Mouse (Mus musculus): ENCODE measurements around the gene Twnk.

The Twnk gene

GRCm38 (mm10) chr19:45048644-45049365 lies 43.3 kb downstream of the Twnk start:
- peak; percentile 58 for DNase-seq (ENCODE audit: low read depth, low spot score)

DNA sequence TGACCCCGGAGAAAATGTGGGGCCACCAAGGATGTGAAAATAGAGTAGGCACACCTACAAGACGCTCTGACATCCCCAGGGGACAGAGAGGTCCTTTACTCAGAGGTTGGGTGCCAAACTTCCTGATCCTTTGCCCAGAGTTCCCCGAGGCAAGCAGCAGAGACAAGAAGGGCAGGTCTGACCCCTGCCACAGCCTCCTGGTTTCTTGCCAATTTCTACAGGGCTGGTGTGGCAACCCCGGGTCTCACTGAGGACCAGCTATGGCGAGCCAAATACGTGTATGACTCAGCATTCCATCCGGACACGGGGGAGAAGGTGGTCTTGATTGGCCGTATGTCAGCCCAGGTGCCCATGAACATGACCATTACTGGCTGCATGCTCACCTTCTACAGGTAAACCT lies 44.1 kb downstream of the Twnk start:
- no peak for DNase-seq (ENCODE audit: low read depth, low spot score)

DNA sequence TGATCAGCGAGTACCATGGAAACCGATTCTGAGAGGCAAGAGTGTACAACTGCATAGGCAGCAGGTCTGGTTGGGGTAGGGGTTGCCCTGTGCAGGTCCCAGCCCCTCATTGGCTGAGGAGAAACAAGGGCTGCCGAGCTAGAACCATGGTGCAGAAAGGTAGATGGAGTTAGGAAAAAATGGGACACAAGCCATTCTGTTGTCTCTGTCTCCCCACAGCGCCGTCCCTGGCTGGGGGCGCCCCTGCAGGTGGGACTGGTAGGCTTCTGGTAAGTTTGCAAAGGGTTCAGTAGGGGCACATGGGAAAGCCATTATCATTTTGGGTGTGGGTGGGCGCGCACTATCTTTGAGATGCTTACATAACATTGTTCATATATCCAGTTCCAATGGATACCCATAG lies 48.0 kb downstream of the Twnk start:
- no peak for DNase-seq (ENCODE audit: low read depth, low spot score)

- peak; percentile 90 for DNase-seq (ENCODE audit: low read depth, low spot score)
Observed at GRCm38 (mm10) chr19:45054892-45055690, 49.6 kb downstream of the Twnk start.

DNA sequence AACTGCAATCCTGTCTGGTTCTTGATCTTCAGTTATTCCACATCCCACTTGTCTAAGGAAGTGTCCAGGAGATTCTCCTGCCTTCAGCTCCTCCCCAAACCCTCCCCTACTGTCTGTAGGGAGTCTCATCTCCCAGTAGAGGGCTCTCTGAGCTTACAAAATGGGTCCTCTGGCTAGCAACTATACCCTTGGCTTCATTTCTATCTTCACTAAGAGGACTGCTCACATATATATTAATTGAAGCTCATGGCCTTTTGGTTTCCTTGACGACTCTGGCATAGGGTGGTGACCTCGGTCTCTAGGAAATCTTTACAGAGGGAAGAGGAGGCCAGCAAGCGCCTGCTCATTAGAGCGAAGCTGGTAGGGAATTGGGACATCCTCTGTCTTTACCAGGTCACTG lies 50.9 kb downstream of the Twnk start:
- DNase-seq (ENCODE audit: low read depth, low spot score), result peak; percentile 87

DNA sequence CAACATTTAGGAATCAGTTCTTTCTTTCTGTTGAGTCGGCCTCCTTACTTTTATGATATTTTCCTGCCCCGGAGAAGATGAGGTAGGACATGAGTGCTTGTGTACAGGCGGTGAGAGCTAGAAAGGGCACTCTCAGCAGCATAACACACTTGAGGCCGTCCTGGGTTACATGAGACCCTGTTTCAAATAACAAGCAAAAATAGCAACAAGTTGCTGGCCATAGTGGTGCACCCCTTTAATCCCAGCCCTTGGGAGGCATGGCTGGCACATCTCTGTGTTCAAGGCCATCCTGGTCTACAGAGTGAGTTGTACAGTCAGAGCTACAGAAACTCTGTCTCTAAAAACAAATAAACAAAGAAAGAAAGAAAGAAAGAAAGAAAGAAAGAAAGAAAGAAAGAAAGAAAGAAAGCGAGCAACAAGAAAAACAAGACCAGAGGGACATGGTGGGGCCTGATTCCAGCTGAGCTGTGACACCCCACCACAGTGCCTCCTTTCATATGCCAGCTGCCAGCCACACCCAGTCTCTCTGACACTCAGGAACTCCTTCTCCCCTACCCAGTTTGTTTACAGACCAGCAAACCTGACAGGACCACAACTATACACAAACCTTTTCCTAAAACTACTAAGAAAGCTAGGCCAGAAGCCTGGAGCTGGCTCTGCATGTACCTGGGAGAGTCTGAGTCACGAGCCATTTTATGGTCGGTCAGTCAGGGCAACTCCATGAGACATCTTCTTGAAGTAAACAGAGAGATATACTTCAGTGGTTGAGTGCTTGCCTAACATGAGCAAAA lies 51.6 kb downstream of the Twnk start:
- no peak for DNase-seq (ENCODE audit: low read depth, low spot score)

DNA sequence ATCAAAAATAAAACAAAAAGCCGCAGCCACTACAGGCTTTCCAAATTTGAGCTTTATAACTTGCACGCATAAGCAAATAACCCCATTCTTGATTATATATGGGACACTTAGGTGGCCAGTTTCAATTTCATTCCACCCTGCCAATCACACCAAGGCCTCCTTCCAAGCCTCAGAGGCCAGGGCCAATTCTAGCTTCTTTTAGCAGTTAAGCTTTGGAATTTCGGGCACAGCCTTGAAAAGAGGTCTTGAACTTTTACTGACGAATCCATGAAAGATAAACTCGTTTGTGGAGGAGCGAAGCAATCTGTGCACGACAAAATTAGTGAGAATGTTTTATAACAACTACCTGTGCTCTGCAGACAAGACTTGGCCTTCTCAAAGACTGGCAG lies 52.3 kb downstream of the Twnk start:
- DNase-seq (ENCODE audit: low read depth, low spot score), result no peak

DNA sequence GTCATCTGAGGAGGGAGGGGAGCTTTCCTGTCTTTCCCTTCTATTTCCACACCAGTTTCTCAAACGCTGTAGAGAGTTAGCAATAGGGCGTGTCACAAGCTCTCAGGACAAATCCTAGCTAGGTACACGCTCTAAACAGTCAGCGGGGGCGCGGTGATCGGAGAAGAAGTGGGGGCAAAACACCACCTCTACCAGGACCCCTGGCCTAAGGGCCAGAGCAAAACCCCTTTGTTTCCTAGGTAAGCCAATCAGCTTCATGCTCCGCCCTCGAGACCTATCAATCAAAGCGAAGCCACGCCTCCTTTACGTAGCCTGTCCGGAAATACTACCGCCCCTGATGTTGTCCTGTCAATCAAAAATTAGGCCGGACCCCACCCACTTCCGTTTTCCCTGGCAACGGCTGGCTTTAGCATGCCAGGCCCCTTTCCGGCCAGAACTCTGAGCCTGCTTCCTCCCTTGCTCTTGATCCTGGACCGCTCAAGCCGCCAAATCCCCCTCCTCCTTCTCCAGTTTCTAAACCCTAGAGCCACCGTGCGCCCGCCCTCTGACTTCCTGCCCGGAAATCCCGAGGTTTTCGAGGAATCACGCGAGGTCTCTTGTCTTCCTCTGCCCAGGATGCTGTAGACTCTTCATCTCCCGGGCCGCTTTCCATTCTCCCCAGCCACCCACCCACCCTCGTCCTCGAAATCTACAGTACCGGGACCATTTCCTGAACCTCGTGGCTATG lies 52.8 kb downstream of the Twnk start:
- DNase-seq (ENCODE audit: low read depth, low spot score), result peak; percentile 98

DNA sequence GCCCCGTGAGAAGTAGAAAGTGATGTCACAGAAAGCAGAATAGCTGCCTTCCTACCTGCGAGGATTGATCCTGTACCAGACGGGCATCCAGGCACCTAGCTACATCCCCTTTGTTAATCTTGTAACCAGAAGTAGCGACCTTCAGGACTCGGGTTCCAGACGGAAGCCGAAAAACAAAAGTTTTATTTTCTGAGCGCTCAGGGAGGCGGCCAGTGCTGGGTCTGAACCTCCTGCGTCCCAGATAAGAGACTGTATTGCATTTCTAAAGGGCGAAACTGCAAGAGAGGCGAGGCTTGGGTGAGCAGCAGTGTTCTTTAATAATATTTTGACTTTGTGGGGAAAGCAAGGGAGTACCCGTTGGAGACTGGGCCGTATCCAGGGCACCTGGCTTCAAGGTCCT lies 53.4 kb downstream of the Twnk start:
- DNase-seq (ENCODE audit: low read depth, low spot score), result no peak

Data from brain, adult 2 months (tissue).